Mouse (Mus musculus): ENCODE results near the gene Nrcam. TPM values are rescaled to one million over a fixed set of nuclear protein-coding genes. Genes with fewer than 3 reads are reported as not detected.

Gene Nrcam
- polyA plus RNA-seq, 1 experiment = 0.71 TPM

DNA sequence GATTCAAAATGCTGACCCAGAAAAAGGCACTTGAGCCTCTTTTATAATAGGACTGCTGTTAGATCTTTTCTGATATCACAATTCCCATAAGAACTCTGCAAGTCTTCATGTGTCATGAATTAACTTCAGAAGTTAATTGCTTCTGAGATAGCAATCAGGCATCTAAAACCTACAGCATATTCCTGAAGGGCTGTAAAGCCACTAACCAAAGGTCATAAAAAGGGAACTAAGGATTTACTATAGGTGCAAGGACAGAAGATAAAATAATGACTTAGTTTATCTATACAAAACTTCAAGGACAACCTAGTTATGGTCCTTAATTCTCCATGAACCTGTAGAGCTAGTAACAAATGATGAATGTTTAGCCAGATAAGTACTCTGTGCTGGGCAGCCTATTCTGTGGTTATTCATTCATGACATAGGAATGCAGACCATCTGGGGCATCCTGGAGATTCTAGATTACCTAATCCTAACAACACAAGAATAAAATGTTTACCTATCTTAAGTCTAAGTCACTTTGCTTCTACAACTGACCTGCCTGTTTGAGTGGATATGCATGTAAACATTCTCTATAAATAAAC is 310.7 kb downstream of the Nrcam start:
- TF ChIP-seq E2F4 (IDR thresholded peaks at IDR 0.05; ENCODE audit: insufficient read depth) (no peak), POLR2A (IDR thresholded peaks at IDR 0.05; ENCODE audit: insufficient read length, low read depth) (no peak), MAX (IDR thresholded peaks at IDR 0.05; ENCODE audit: low read depth) (no peak), MYOD1 (IDR thresholded peaks at IDR 0.05; ENCODE audit: control insufficient read depth in 1 of 3, insufficient read length in 2 of 3, low read depth in 2 of 3) (no peak), TCF12 (IDR thresholded peaks at IDR 0.05; ENCODE audit: insufficient read depth, poor library complexity, severe bottlenecking) (no peak), CEBPB (IDR thresholded peaks at IDR 0.05; ENCODE audit: insufficient read depth, poor library complexity, severe bottlenecking) (no peak), MYOG (IDR thresholded peaks at IDR 0.05; ENCODE audit: control insufficient read depth in 1 of 3, insufficient read depth in 1 of 3, insufficient read length in 2 of 3, low read depth in 2 of 3) (no peak), POLR2AphosphoS2 (IDR thresholded peaks at IDR 0.05; ENCODE audit: insufficient read length, low read depth) (no peak), SRF (IDR thresholded peaks at IDR 0.05; ENCODE audit: control insufficient read depth, insufficient read length, low read depth) (no peak), USF1 (IDR thresholded peaks at IDR 0.05; ENCODE audit: low read depth) (no peak), TCF3 (IDR thresholded peaks at IDR 0.05; ENCODE audit: insufficient read length, low read depth) (no peak), REST (IDR thresholded peaks at IDR 0.05; ENCODE audit: insufficient read depth, insufficient read length) (no peak)
- Histone ChIP-seq H3K4me2 (ENCODE audit: low read depth) (no peak overlapping the region), H3ac (ENCODE audit: control insufficient read depth, insufficient read length) (no peak overlapping the region), H3K36me3 (ENCODE audit: control insufficient read depth, insufficient read depth) (no peaks in the 10 kb centered on the region), H3K79me2 (ENCODE audit: control insufficient read depth, insufficient read depth) (no peaks in the 10 kb centered on the region), H3K27me3 (ENCODE audit: control insufficient read depth, insufficient read depth, insufficient read length) (no peaks in the 10 kb centered on the region), H3K4me3 (no peak overlapping the region)

DNA sequence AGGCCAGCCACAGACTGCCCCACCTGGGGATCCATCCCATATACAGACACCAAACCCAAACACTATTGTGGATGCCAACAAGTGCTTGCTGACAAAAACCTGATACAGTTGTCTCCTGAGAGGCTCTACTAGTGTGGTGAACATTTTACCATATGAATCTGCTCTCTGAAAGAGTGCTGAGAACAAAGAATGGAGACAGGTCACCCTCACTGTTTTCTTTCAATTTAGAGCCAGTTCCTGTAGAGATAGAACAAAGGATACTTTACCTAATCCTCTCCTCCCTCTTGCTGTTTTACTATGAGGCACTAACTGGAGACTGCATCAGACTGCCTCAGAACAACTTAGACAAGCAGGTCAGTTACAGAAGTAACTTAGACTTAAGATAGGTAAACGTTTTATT is 311.9 kb downstream of the Nrcam start:
- no peak overlapping the region for H3K4me3 ChIP-seq
- no peaks in the 10 kb centered on the region for H3K36me3 ChIP-seq (ENCODE audit: control insufficient read depth, insufficient read depth)
- H3K27me3 ChIP-seq (ENCODE audit: control insufficient read depth, insufficient read depth, insufficient read length) = no peaks in the 10 kb centered on the region
- H3K79me2 ChIP-seq (ENCODE audit: control insufficient read depth, insufficient read depth) = no peaks in the 10 kb centered on the region
- no peak overlapping the region for H3K4me2 ChIP-seq (ENCODE audit: low read depth)
- H3ac ChIP-seq (ENCODE audit: control insufficient read depth, insufficient read length) = no peak overlapping the region
- no peak for TF ChIP-seq MYOG (IDR thresholded peaks at IDR 0.05; ENCODE audit: control insufficient read depth in 1 of 3, insufficient read depth in 1 of 3, insufficient read length in 2 of 3, low read depth in 2 of 3)
- TF ChIP-seq POLR2A (IDR thresholded peaks at IDR 0.05; ENCODE audit: insufficient read length, low read depth) = no peak
- no peak for TF ChIP-seq E2F4 (IDR thresholded peaks at IDR 0.05; ENCODE audit: insufficient read depth)

Other genes with a start within 250 kb of the Nrcam start
- gene Dnajb9, start 118.6 kb upstream of the Nrcam start, polyA plus RNA-seq (2012; fragmentation: generic; extraction: Trizol) = 10.3 TPM
- gene Pnpla8, start 107.5 kb upstream of the Nrcam start, polyA plus RNA-seq (2012; fragmentation: generic; extraction: Trizol) = 13.9 TPM